Mouse (Mus musculus) heart, embryonic 10.5 days (tissue): ENCODE data around the gene Ptprf. TPM values are rescaled to one million over a fixed set of nuclear protein-coding genes. Genes with fewer than 3 reads are reported as not detected.

Experiments used
- DNase-seq: peaks from one replicate; pipeline ENCODE4 v3.0.0-alpha.2; 2017; ENCODE audit warnings: low spot score
- H3K27ac ChIP-seq: fragments of 300-500 bp; sonication (generic); 2 replicates; pipeline ENCODE4 v1.5.1; 2016; ENCODE audit warnings: mild to moderate bottlenecking
- H3K27me3 ChIP-seq: fragments of 300-500 bp; sonication (generic); 2 replicates; pipeline ENCODE4 v1.6.1; 2016; ENCODE audit warnings: mild to moderate bottlenecking; ENCODE audit not compliant: poor library complexity, insufficient read depth, severe bottlenecking
- H3K36me3 ChIP-seq: fragments of 300-500 bp; sonication (generic); 2 replicates; pipeline ENCODE4 v1.6.1; 2016; ENCODE audit warnings: mild to moderate bottlenecking, moderate library complexity
- H3K4me1 ChIP-seq: fragments of 300-500 bp; sonication (generic); 2 replicates; pipeline ENCODE4 v1.6.1; 2016; ENCODE audit warnings: mild to moderate bottlenecking
- H3K4me3 ChIP-seq: fragments of 300-500 bp; sonication (generic); 2 replicates; pipeline ENCODE4 v1.5.1; 2016; ENCODE audit warnings: mild to moderate bottlenecking, moderate library complexity
- H3K9me3 ChIP-seq: fragments of 300-500 bp; sonication (generic); 2 replicates; pipeline ENCODE4 v1.6.1; 2016; ENCODE audit warnings: mild to moderate bottlenecking, moderate library complexity
- WGBS: fragments of 180-500 bp; shearing (Covaris S2); methylation state at CpG from one replicate; pipeline ENCODE4 v1.1.7; 2016; 5-methylcytosine and 5-hydroxymethylcytosine counted together
- polyA plus RNA-seq: library from polyadenylated mRNA; unstranded; fragments of >200 nt; fragmentation: Nextera tagmentation; extraction: Ambion mirVana; gene quantifications from 2 replicates; pipeline ENCODE4 v1.2.1, GENCODE M21; 2016

Gene Ptprf
- polyA plus RNA-seq, 1 experiment from 2014 or later = 59.3 TPM

- Histone ChIP-seq H3K4me1 (peaks cover 36% of the 10 kb centered on the region; the same call in 1 of the 2 replicates), H3K27me3 (peaks cover 22% of the 10 kb centered on the region), H3K27ac (peak overlapping the region; percentile 2; the same call in 1 of the 2 replicates), H3K9me3 (no peaks in the 10 kb centered on the region), H3K4me3 (no peak overlapping the region; the same call in none of the 2 replicates), H3K36me3 (no peaks in the 10 kb centered on the region)
- WGBS = 10% methylated on average over 5 of the region's 5 CpGs
- DNase-seq = no peak
Observed at GRCm38 (mm10) chr4:118297844-118298243, 6.6 kb upstream of the Ptprf start.

DNA sequence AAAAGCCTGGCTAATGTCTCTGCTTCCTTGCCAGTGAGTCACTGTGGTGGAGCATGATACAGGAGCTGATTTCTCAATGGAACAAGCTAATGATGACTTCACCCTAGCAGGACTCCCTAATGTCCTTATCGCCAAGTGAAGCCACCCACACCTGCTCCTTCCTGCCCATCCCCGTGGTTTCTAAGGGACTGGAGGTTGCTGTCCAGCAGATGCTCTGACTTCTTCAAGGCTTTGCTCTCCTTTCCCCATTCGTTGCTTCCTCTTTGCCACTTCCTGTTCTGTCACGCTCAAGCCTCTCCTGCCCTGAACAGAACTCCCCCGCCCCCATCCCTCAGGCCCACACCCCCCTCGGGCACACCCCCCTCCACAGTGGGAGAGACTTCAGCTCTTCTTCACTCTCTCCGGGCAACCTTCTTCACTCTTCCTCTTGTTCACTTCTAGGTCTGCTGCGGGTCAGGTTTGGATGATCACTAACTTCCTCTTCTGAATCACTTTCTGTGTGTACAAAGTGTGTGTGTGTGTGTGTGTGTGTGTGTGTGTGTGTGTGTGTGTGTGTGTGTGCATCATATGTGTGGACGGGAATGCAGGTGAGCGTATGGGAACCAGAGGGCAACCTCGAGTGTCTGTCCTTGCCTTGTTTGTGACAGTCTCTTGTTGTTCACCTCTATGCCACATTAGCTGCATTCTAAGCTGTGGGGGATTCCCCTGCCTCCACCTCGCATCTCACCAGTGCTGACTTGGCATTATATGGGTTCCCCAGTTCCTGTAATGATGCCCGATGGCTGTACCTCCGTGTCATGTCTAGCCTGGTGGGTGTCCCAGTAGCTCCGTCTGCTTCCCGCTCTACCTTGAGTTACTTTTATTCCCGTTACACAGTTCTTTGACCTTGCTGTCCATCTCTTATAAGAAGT is 4.7 kb upstream of the Ptprf start:
- H3K36me3 ChIP-seq = no peaks in the 10 kb centered on the region
- H3K9me3 ChIP-seq = no peaks in the 10 kb centered on the region
- H3K4me1 ChIP-seq = peaks cover 41% of the 10 kb centered on the region; the same call in 1 of the 2 replicates
- no peak for DNase-seq
- no peak overlapping the region for H3K4me3 ChIP-seq
- no peak overlapping the region for H3K27ac ChIP-seq
- 53% methylated on average over 17 of the region's 17 CpGs for WGBS
- H3K27me3 ChIP-seq = peaks cover 22% of the 10 kb centered on the region

- no peak for DNase-seq
- Histone ChIP-seq H3K4me1 (peaks cover 48% of the 10 kb centered on the region), H3K4me3 (no peak overlapping the region), H3K36me3 (no peaks in the 10 kb centered on the region), H3K27ac (no peak overlapping the region), H3K9me3 (no peaks in the 10 kb centered on the region), H3K27me3 (peaks cover 22% of the 10 kb centered on the region)
- 67% methylated on average over 4 of the region's 4 CpGs for WGBS
Observed at GRCm38 (mm10) chr4:118294811-118295210, 3.6 kb upstream of the Ptprf start.

DNA sequence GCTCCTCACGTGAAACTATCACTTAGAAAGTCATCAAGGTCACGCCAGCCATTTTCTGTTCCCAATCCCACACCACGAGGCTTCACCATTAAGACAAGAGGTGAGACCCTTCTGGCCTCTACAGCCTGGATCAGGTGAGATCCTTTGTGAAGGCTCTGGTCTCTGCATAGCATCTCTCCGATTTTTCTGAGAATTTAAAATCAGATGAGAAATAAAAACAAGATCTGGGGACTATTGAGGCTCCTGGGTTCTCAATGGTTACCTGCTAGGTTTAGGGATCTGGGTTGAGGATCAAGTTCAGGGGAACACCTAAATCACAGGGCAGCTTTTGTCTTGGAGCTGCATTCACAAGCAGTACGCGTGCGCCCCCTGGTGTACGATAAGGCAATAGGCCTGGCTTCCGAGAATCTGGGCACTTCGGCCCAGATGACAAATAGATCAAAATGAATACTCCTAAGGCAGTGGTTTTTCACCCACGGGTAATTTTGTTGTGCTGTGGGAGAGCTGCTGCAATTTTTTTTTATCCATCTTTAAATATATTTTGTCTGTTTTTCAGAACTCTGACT is 1.6 kb upstream of the Ptprf start:
- H3K4me3 ChIP-seq = no peak overlapping the region
- H3K27ac ChIP-seq = no peak overlapping the region
- H3K4me1 ChIP-seq = peaks cover 59% of the 10 kb centered on the region
- H3K36me3 ChIP-seq = no peaks in the 10 kb centered on the region
- DNase-seq = no peak
- 8% methylated on average over 11 of the region's 11 CpGs for WGBS
- H3K9me3 ChIP-seq = no peaks in the 10 kb centered on the region
- H3K27me3 ChIP-seq = peaks cover 22% of the 10 kb centered on the region

DNA sequence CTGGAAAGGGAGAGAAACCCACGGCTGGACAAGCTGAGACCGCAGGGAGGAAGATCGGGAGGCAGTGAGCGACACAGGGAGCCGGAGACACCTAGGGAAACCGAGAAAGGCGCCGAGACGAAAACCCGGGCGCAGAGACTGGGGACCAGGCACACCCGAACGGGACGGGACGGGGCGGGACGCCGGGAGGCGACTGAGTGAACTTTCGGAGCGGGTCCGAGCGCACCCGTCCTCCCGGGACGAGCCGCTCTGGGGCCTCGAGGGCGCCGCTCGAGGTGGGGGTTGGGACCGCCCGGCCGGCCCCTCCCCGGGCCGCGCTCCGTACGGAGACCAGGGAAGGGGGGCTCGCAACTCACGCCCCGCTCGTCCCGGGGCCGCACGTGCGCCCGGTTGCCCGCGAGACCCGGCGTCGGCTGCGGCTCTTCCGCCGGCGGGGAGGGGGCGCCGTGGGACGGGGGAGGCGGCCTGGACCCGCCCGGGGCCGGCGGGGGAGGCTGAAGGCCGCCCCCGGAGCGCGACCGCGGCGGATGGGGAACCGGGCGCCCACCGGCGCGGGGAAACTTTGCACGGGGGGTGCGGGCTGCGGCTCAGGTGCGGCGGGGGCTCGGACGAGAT is 682 bp downstream of the Ptprf start:
- Histone ChIP-seq H3K27me3 (peaks cover 9% of the 10 kb centered on the region), H3K4me1 (peaks cover 53% of the 10 kb centered on the region), H3K9me3 (no peaks in the 10 kb centered on the region), H3K4me3 (peak overlapping the region; percentile 94), H3K36me3 (peaks cover 13% of the 10 kb centered on the region), H3K27ac (peak overlapping the region; percentile 96)
- no peak for DNase-seq
- WGBS = under 1% methylated on average over 84 of the region's 84 CpGs

DNA sequence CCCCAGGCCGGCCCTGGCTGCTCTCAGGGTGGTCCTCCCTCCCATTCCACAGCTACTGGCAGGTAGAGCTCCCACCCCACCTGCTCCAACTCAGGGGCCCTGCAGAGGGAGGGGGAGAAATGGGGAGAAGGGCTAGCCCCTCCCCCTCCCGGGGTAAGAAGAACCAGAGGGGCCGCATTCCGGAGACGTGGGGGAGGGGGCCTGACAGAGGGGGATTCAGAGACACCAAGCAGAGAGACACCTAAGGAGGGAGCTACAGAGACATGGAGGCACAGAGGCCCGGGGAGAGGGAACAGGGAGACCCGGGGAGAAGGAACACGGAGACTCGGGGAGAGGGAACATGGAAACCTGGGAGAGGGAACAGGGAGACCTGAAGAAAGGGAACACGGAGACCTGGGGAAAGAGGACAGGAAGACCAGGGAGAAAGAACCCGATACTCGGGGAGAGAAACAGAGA is 1.2 kb downstream of the Ptprf start:
- H3K27ac ChIP-seq = peak overlapping the region; percentile 96
- H3K4me3 ChIP-seq = peak overlapping the region; percentile 94
- H3K4me1 ChIP-seq = peaks cover 53% of the 10 kb centered on the region
- DNase-seq = no peak
- no peaks in the 10 kb centered on the region for H3K9me3 ChIP-seq
- peaks cover 17% of the 10 kb centered on the region for H3K36me3 ChIP-seq
- peaks cover 5% of the 10 kb centered on the region for H3K27me3 ChIP-seq
- 1% methylated on average over 12 of the region's 12 CpGs for WGBS

DNA sequence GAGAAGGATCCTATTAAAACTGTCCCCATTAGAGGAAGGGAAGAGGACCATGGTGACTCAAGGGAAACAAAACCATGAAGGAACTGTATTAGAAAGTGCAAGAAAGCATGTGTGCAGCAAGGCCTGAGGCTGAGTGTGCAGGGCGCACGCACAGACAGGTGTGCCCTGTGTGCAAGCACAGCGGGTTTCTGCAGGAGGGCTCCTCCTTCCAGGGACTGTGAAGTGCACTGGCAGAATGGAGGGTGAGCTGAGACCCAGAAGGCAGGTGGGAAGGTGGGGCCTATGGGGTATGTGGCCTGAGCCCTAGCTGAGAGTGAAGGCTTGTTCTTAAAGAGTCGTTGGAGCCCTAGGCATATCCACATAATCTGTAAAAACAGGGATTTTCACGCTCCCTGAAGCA is 1.9 kb downstream of the Ptprf start:
- H3K4me1 ChIP-seq = peaks cover 53% of the 10 kb centered on the region
- H3K27me3 ChIP-seq = no peaks in the 10 kb centered on the region
- no peak for DNase-seq
- peaks cover 25% of the 10 kb centered on the region for H3K36me3 ChIP-seq
- H3K27ac ChIP-seq = 0 out of 2 replicates have a peak overlapping the region, but pooled peaks have one; percentile 96
- H3K9me3 ChIP-seq = no peaks in the 10 kb centered on the region
- H3K4me3 ChIP-seq = peak overlapping the region; percentile 94
- WGBS = 60% methylated on average over 5 of the region's 5 CpGs

- Histone ChIP-seq H3K27ac (peak overlapping the region; percentile 29), H3K36me3 (peaks cover 32% of the 10 kb centered on the region), H3K4me3 (peak overlapping the region; percentile 94; the same call in 1 of the 2 replicates), H3K9me3 (no peaks in the 10 kb centered on the region), H3K4me1 (peaks cover 56% of the 10 kb centered on the region), H3K27me3 (no peaks in the 10 kb centered on the region)
- WGBS = 74% methylated on average over 6 of the region's 6 CpGs
- no peak for DNase-seq
Observed at GRCm38 (mm10) chr4:118288531-118288930, 2.7 kb downstream of the Ptprf start.

- no peaks in the 10 kb centered on the region for H3K27me3 ChIP-seq
- no peak for DNase-seq
- H3K27ac ChIP-seq = no peak overlapping the region
- H3K4me3 ChIP-seq = no peak overlapping the region
- 75% methylated on average over 5 of the region's 5 CpGs for WGBS
- peaks cover 44% of the 10 kb centered on the region for H3K36me3 ChIP-seq
- peaks cover 69% of the 10 kb centered on the region for H3K4me1 ChIP-seq
- no peaks in the 10 kb centered on the region for H3K9me3 ChIP-seq
Observed at GRCm38 (mm10) chr4:118286202-118286601, 5.0 kb downstream of the Ptprf start.

DNA sequence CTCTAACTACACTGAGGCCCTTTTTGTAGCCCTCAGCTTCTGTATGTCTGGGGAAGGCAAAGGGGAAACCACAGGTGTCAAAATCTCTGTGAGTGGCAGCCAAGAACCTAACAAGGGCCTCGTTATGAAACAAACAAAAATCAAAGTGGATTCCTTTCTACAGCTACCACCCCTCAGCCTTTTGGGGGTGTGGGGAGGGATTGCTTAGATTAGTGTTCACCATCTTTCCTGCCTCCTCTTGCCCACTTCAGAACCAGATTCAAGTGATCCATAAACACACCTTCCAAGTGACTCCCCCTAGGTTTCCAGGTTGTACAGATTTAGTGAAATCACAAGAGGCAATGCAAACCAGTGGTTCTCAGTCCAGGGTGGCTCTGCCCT is 9.0 kb downstream of the Ptprf start:
- peaks cover 43% of the 10 kb centered on the region for H3K36me3 ChIP-seq
- 76% methylated on average over 1 of the region's 1 CpGs for WGBS

GRCm38 (mm10) chr4:118281444-118282181 is 9.6 kb downstream of the Ptprf start:
- H3K9me3 ChIP-seq = no peaks in the 10 kb centered on the region
- H3K4me3 ChIP-seq = no peak overlapping the region
- DNase-seq = no peak
- H3K4me1 ChIP-seq = peaks cover 76% of the 10 kb centered on the region
- peak overlapping the region; percentile 13; the same call in 1 of the 2 replicates for H3K27ac ChIP-seq
- no peaks in the 10 kb centered on the region for H3K27me3 ChIP-seq
- H3K36me3 ChIP-seq = peaks cover 44% of the 10 kb centered on the region
- 76% methylated on average over 13 of the region's 13 CpGs for WGBS

More for the DNA sequence above, 9.0 kb downstream of the Ptprf start:
- no peaks in the 10 kb centered on the region for H3K27me3 ChIP-seq
- DNase-seq = no peak
- H3K27ac ChIP-seq = peak overlapping the region; percentile 13; the same call in 1 of the 2 replicates
- H3K9me3 ChIP-seq = no peaks in the 10 kb centered on the region
- peaks cover 71% of the 10 kb centered on the region for H3K4me1 ChIP-seq
- H3K4me3 ChIP-seq = no peak overlapping the region

DNA sequence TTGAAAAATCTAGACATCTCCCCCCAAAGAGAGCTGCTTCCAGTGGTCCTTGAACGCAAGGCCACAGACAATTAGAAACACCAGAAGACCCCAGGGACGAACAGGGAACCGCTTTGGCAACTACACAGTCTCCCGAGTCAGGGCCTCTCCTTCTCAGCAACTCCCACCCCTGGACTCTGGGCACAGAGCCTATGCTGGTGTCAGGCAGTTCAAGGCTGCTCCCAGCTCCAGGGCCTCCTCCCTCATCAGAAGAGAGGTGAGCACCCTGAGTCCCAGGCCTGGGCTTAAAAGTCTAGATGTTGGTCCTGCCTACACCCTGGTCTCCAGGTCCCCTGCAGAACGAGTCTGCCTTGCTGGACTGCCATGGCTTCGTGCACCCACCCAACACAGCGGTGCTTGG is 10.7 kb downstream of the Ptprf start:
- no peak for DNase-seq
- H3K36me3 ChIP-seq = peaks cover 46% of the 10 kb centered on the region
- no peaks in the 10 kb centered on the region for H3K27me3 ChIP-seq
- H3K27ac ChIP-seq = 0 out of 2 replicates have a peak overlapping the region, but pooled peaks have one; percentile 2
- no peaks in the 10 kb centered on the region for H3K9me3 ChIP-seq
- WGBS = 87% methylated on average over 7 of the region's 7 CpGs
- no peak overlapping the region for H3K4me3 ChIP-seq
- H3K4me1 ChIP-seq = peaks cover 81% of the 10 kb centered on the region
